Comparison of ENCODE assay signal across 16 mouse cellular contexts in genomic region chr5:33254416-33254815, GRCm38 (mm10). TPM values are rescaled to one million over a fixed set of nuclear protein-coding genes. Genes with fewer than 3 reads are reported as not detected.
"Had no signal": no experiment of that assay in that cellular context is flagged by ENCODE, and none has a peak within 500 bp of the region (broad histone marks: within the 10 kb centered on the region; RNA-seq: fewer than 3 reads in every experiment).

No protein-coding gene starts in this region.

- H3K27ac ChIP-seq: left cerebral cortex, adult 2 months; limb, embryonic 10.5 days; liver, embryonic 13.5 days; midbrain, embryonic 15.5 days; neural tube, embryonic 13.5 days; stomach, embryonic 15.5 days had no signal

- H3K27me3 ChIP-seq: liver, embryonic 13.5 days; megakaryocyte, embryonic 14.5 days; midbrain, embryonic 15.5 days; neural tube, embryonic 13.5 days; stomach, embryonic 15.5 days had no signal

- DNase-seq: kidney, postnatal 10 days; liver, embryonic 13.5 days; liver, postnatal 0 days; lung, postnatal 10 days; lung, postnatal 4 days; right cerebral cortex, postnatal 14 days; thymus, postnatal 36 days had no signal

- ATAC-seq: intestine, embryonic 16.5 days; liver, postnatal 0 days; midbrain, embryonic 15.5 days had no signal

- H3K4me3 ChIP-seq: left cerebral cortex, adult 2 months; limb, embryonic 10.5 days; liver, embryonic 13.5 days; megakaryocyte, embryonic 14.5 days; midbrain, embryonic 15.5 days; neural tube, embryonic 13.5 days; stomach, embryonic 15.5 days had no signal

- H3K9ac ChIP-seq: liver, embryonic 13.5 days; liver, postnatal 0 days; midbrain, embryonic 15.5 days; neural tube, embryonic 13.5 days; stomach, embryonic 15.5 days had no signal

- H3K4me1 ChIP-seq: limb, embryonic 10.5 days; liver, embryonic 13.5 days; midbrain, embryonic 15.5 days; neural tube, embryonic 13.5 days; stomach, embryonic 15.5 days had no signal

- H3K4me2 ChIP-seq: liver, embryonic 13.5 days; midbrain, embryonic 11.5 days; midbrain, embryonic 15.5 days; neural tube, embryonic 13.5 days; stomach, embryonic 15.5 days had no signal

- H3K9me3 ChIP-seq: limb, embryonic 10.5 days; liver, embryonic 13.5 days; megakaryocyte, embryonic 14.5 days; midbrain, embryonic 15.5 days; neural tube, embryonic 13.5 days; stomach, embryonic 15.5 days had no signal

RNA-seq across cellular contexts. Expression of gene Spon2, which starts 36.2 kb away (rescaled TPM):
- total RNA-seq: layer of hippocampus, adult 8-10 months had no signal
